Mouse (Mus musculus): ENCODE results near the gene Pou3f1. TPM values are rescaled to one million over a fixed set of nuclear protein-coding genes. Genes with fewer than 3 reads are reported as not detected.

Gene Pou3f1
- total RNA-seq (2023; ENCODE audit: inconsistent age) = not detected in 4 replicates

DNA sequence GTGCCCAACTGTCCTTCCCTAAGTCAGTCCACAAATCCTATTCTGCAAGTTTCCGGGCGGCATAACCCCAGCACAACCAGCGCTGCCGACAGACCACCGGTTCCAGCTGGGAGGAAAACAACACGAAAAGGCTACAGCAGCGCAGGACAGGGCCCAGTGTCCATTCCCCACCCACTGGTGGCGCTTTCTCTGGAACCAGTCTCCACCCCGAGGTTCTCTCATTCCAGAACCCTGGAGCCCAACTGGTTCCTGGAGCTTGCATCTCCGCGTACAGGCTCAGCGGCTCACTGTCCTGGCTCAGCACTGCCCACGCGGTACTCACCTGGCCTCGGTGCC lies at the start of gene Pou3f1:
Gene Pou3f1, plus strand, starts transcription at position 290 of the 336 bp plus-strand sequence.

GRCm38 (mm10) chr4:124610703-124611102 lies 45.9 kb upstream of the Pou3f1 start, which contains the start of gene 3100002H09Rik:
Gene 3100002H09Rik, minus strand, starts transcription at chr4:124610803.

GRCm38 (mm10) chr4:124693135-124693894 lies 36.7 kb downstream of the Pou3f1 start, which contains the start of gene Utp11:
Gene Utp11, minus strand, starts transcription at chr4:124693600.

GRCm38 (mm10) chr4:124700248-124700971 lies 43.8 kb downstream of the Pou3f1 start, which contains the start of gene Fhl3:
Gene Fhl3, plus strand, starts transcription at chr4:124700701.

Other genes starting within 250 kb of the Pou3f1 start
- not detected in 4 replicates for gene 3100002H09Rik, start 46.0 kb upstream of the Pou3f1 start, total RNA-seq (2023; ENCODE audit: inconsistent age)
- 21.3 to 25.1 TPM (median 22.3 TPM) in 4 replicates for gene Utp11, start 36.8 kb downstream of the Pou3f1 start, total RNA-seq (2023; ENCODE audit: inconsistent age)
- gene Fhl3, start 43.9 kb downstream of the Pou3f1 start, total RNA-seq (2023; ENCODE audit: inconsistent age) = 13.5 to 20.1 TPM (median 17.8 TPM) in 4 replicates
- 54.2 to 61.6 TPM (median 56.9 TPM) in 4 replicates for gene Sf3a3, start 58.0 kb downstream of the Pou3f1 start, total RNA-seq (2023; ENCODE audit: inconsistent age)
- 36.4 to 45.8 TPM (median 39.5 TPM) in 4 replicates for gene Inpp5b, start 85.0 kb downstream of the Pou3f1 start, total RNA-seq (2023; ENCODE audit: inconsistent age)
- 37.9 to 49.0 TPM (median 43.0 TPM) in 4 replicates for gene Mtf1, start 145.3 kb downstream of the Pou3f1 start, total RNA-seq (2023; ENCODE audit: inconsistent age)
- 113 to 137 TPM (median 121 TPM) in 4 replicates for gene Yrdc, start 193.9 kb downstream of the Pou3f1 start, total RNA-seq (2023; ENCODE audit: inconsistent age)
- 14.3 to 15.5 TPM (median 14.7 TPM) in 4 replicates for gene 1110065P20Rik, start 194.4 kb downstream of the Pou3f1 start, total RNA-seq (2023; ENCODE audit: inconsistent age)
- 0.30 to 0.77 TPM (median 0.50 TPM) in 4 replicates for gene Maneal, start 205.4 kb downstream of the Pou3f1 start, total RNA-seq (2023; ENCODE audit: inconsistent age)
- not detected in 4 replicates for gene Epha10, start 224.1 kb downstream of the Pou3f1 start, total RNA-seq (2023; ENCODE audit: inconsistent age)

Data from B cell, adult (primary cell).